Mouse (Mus musculus): Measurements from ENCODE around the gene Slc48a1. TPM values are rescaled to one million over a fixed set of nuclear protein-coding genes. Genes with fewer than 3 reads are reported as not detected.

Slc48a1 gene
- 100 to 1,000 TPM; 157 to 169 TPM for total RNA-seq (2021)
- long read RNA-seq, experiment 1, transcript Slc48a1-201 (3 exons, 2,536 nt) = major isoform, 485 of 555 reads
- long read RNA-seq, experiment 1, partial matches to known transcripts = 4 of 555 reads
- long read RNA-seq, experiment 1, other reads (novel, unspliced or antisense) = 66 of 555 reads
- long read RNA-seq, experiment 2, transcript Slc48a1-201 (3 exons, 2,536 nt) = major isoform, 402 of 455 reads
- long read RNA-seq, experiment 2, partial matches to known transcripts = 44 of 455 reads
- long read RNA-seq, experiment 2, other reads (novel, unspliced or antisense) = 9 of 455 reads

DNA sequence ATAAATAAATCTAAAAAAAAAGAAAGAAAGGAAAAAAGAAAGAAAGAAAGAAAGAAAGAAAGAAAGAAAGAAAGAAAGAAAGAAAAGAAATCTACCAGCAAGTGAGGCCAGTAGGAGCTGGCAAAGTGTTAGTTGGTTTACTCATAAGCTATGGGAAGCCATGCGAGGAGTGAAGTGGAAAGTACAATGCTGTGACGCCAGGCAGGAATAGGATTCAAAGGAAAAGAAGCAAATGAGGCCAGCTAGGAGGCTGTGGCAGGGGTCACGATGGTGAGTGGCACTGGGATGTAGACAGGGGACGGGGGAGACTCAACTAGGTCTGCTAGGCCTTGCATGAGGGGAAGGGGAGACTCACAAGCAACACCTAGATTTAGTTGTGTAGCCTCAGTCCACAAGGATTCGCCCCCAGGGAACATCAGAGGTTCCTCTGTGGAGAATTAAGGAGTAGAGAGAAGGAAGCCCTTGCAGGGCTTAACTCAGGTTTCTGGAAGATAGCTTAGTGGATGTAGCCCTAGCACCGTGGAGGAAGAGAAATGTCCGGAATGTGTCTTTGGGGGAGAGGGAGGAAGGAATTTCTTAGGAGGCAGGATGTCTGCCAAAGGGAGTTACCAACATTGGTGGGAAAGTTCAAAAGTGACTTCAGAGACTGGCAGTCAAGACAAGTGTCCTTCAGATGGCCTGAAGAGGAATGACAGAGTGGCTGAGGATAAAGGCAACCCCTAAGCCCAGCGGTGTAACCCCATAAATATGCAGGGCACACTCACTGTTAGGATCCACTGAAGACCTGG, at the start of gene Slc48a1:
Gene Slc48a1 (plus strand): TSS at position 210 of the 788 bp plus-strand sequence.
- intact Hi-C loops (cut with DNase I) = no loop called here
- no peak for DNase-seq (ENCODE audit: low spot score in 2 of 2)

DNA sequence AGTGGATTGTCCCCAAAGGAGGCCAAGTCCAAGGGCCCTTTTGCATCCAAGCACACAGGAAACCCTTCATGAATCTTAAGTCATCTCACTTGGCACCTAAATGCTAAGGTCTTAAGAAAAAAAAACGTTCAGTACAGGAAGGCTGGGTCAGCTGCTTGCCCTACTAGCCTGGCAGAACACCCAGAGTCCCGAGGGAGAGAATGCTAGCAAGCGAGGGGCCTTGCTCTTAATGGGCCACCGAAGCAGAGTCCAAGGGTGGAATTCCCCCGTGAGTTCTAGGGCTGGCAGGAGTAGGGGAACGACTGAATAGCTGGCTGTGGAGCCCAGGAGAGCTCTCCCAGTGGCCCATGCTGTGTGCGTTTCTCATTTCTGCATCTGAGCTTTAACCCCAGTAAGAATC, 49.5 kb upstream of the Slc48a1 start:
- intact Hi-C loops (cut with DNase I) = no loop called here
- peak in 1 of 2 experiments; percentile 51 for DNase-seq (ENCODE audit: low spot score in 2 of 2)

DNA sequence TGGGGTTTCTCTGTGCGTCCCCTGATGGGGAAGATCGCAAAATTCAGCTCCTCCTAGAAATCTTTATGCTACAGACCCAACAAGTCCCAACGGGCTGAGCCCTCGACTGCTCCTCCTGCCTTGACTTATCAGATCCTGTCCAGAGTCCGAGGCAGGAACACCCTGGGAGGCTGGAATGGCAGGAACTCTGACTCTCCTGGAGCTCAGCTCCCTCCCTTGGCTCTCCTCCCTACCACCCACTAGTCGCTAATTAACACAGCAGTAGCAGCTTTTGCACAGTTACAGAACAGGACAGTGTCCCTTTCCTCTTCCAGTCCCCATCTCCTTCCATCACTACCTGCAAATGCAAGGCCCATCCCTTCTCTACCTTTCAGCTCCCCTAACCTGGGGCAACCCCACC, 48.0 kb upstream of the Slc48a1 start:
- no peak for DNase-seq (ENCODE audit: low spot score in 2 of 2)
- intact Hi-C loops (cut with DNase I) = no loop called here

DNA sequence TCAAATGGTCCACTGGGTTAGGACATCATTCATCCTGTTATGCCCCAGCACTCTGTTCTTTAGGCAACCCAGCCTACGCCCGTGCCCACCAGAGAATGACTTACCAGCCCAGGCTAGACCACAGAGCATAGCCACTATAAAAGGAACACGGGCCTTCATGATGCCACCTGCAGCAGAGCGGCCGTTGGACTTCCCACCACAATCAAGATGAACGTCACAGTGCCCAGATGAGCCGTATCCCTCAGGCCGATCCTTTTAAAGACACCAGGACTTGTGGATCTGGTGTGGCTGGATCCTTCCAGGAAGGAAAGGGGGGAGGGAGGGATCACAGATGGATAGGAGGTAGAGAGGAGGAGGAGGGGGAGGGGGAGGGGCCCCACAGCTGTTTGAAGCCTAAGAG, 47.2 kb upstream of the Slc48a1 start, which contains the start of gene Endou:
Gene Endou (minus strand): TSS at position 229 of the 400 bp plus-strand sequence.
- intact Hi-C loops (cut with DNase I) = no loop called here
- DNase-seq (ENCODE audit: low spot score in 2 of 2) = no peak

DNA sequence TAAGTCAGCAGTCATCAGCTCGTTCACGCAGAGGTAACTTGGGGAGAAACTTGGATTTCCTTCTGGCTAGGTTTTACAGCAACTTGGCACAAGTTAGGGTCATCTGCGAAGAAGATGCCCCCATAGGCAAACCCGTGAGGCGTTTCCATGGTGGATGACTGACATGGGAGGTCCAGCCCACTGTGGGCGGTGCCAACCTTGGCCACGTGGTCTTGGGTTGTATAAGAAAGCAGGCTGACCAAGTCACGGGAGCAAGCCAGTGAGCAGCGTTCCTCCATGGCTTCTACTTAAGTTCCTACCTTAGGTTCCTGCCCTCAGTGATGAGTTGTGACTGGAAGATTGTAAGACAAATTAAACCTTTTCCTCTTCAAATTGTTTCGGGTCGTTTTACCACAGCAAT, 46.3 kb upstream of the Slc48a1 start:
- intact Hi-C loops (cut with DNase I) = no loop called here
- no peak for DNase-seq (ENCODE audit: low spot score in 2 of 2)

DNA sequence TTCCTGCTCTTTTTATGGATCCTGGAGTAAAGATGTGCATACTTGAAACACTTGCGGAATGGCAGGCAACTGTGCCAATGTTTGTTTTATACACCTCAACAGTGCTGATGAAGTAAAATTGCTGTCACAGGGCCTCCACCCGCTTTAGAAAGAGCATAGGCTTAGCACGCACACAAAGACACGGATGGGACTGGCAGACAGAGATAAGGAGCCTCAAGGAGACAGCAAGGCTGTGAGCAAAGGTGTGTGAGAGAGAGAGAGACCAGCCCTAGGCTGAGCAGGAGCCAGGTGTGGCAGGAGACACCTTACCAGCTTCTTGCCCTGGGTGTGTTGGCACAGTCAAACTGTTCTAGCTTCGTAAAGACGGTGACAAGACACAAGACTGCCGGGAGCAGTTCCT, 39.4 kb upstream of the Slc48a1 start:
- intact Hi-C loops (cut with DNase I) = no loop called here
- no peak for DNase-seq (ENCODE audit: low spot score in 2 of 2)

DNA sequence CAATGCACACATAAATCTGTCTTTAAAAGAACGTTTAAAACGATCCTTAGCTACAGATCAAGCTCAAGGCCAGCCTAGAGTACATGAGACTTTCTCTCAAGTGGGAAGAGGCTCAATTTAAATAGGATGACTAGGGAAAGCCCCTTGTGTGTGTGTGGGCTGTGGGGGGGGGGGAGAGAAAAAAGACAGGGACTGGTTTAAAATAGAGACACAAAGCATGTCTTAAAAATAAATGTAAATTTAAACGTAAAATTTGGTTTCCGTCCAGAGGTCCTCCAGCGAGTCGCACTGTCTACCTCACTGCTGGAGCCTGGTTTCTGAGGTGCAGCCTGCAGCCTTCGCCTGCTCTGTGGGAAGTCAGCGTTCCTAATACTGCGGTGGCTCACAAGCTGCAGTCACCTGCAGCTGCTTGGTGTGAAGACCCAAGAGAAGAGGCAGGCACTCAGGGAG, 38.0 kb upstream of the Slc48a1 start:
- intact Hi-C loops (cut with DNase I) = no loop called here
- DNase-seq (ENCODE audit: low spot score in 2 of 2) = no peak

DNA sequence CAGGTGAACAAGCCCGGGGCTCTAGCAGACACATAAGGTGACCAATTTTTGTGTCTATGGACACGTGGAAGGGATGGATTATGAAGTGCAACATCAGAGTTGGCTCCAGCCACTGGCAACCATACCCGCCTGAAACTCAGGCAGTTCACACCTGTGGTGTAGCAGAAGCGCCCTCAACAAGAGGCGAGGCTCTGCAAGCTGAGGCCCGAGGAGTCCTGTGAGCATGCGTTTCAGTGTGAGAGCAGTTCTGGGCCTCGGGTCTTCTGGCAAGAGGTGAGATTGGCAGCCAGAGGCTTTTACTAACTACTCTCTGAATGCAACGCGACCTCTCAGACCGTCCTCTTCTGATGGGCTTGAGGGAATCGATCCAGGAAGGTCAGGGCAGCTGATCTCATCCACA, 36.7 kb upstream of the Slc48a1 start:
- intact Hi-C loops (cut with DNase I) = no loop called here
- DNase-seq (ENCODE audit: low spot score in 2 of 2) = no peak

DNA sequence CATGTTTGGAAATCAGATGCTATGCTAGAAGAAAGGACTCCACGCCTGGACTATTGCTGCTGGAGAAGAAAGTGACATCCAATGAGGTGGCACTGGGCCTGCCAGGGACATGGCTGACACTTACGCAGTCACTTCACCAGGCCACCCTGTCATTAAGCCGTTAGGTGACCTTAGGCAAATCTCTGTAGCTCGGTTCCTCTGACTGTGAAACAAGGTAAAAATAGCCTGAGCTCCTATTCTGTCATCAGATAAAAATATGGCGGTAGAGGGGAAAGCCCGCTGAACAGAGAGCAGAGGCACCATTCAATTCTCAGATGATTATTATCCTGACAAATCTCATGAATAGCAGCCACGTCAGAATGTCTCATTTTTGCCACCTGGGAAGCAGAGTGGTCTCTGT, 36.2 kb upstream of the Slc48a1 start:
- intact Hi-C loops (cut with DNase I) = no loop called here
- no peak for DNase-seq (ENCODE audit: low spot score in 2 of 2)

DNA sequence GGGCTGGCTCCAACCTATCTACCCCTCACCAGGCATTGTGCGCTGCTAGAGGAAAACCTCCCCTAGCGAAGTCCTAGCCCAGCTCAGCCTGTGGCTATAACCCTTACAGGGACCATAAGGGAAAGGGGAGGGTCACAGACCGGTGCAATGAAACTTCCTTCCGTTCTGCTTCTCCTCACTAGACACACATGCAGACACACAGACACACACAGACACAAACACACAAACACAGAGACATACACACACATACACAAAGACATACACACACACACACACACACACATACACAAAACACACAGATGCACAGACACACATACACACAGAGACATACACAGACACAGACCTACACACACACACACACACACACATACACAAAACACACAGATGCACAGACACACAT, 35.7 kb upstream of the Slc48a1 start:
- intact Hi-C loops (cut with DNase I) = no loop called here
- DNase-seq (ENCODE audit: low spot score in 2 of 2) = no peak

DNA sequence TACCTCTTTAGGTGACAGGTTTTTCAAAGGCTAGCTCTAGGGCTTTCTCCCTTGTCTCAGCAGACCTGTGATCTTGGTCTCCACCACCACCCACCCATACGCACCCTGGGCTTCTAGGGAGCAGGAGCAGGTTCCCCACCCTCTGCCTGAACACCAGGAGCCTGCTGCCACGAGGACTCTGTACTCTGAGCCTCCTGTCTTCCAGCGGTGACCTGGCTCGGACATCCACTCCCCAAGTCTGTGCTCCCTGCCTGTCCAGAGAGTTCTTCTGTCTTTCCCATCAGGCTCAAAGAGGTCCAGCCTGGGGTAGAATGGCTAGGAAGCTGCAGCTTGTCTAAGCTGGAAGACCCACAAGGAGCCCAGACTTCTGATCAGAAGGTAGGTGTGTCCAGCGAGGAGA, 35.1 kb upstream of the Slc48a1 start:
- DNase-seq (ENCODE audit: low spot score in 2 of 2) = no peak
- intact Hi-C loops (cut with DNase I) = no loop called here

DNA sequence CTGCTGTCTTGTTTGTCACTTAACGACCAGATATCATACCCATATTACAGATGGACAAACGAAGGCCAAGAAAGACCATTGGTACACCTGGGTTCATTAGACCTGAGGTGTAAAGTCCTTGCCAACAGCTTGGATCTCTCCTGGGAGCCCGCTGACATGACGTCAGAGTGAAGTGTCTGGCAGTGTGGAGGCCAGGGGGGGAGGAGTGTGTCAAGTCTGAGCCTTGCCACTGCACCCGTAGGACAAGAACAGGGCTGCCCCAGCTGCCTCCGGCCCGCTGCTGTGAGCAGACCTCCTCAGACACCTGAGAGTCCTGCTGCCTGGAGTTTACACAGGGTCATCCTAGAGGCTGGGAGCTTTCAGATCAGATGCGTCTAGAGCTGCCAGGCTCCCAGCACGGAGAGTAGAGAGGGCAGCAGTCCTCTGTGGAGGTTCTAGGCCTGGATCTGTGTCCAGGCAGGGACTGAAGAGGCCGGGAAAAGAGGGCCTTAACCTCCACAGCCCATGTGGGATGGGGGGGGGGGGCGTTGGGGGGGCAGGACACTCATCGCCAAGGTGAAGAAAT, 34.3 kb upstream of the Slc48a1 start:
- intact Hi-C loops (cut with DNase I) = no loop called here
- no peak for DNase-seq (ENCODE audit: low spot score in 2 of 2)

DNA sequence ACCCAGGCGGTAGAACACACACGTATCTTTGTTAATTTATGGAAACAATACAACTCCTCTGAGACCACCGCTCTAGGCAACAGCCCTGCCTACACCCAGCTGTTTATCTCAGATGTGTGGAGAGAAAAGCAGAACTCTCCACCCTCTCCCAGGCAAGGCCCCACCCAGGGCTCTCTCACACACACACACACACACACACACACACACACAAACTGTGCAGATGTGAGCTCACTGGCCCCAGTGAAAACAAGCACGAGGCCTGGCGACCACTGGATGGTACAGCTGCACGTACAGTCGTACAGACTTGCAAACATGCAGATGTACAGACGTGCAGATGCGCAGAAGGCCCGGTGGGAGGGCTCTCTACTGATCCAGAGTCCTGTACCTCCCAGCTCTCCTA, 33.4 kb upstream of the Slc48a1 start:
- intact Hi-C loops (cut with DNase I) = no loop called here
- DNase-seq (ENCODE audit: low spot score in 2 of 2) = no peak

DNA sequence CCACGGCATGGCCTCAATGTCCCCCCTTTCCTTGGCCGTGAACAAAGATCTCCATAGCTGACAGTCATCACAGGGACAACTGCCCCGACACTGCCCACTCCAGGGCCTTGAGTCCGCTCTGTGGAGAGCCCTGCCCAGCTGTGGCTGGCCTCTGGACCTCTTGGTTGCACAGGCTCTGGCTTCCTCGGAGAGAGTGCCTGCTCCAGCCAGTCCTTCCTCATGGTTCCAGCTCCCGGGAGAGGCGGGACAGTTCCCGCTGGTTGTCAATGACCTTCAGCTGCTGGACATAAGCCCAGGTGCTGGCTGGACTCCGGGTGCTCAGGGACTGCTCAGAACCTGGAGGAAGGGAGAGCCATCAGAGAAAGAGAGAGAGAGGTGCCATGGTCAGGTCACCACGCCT, 33.0 kb upstream of the Slc48a1 start:
- DNase-seq (ENCODE audit: low spot score in 2 of 2) = no peak
- intact Hi-C loops (cut with DNase I) = no loop called here

DNA sequence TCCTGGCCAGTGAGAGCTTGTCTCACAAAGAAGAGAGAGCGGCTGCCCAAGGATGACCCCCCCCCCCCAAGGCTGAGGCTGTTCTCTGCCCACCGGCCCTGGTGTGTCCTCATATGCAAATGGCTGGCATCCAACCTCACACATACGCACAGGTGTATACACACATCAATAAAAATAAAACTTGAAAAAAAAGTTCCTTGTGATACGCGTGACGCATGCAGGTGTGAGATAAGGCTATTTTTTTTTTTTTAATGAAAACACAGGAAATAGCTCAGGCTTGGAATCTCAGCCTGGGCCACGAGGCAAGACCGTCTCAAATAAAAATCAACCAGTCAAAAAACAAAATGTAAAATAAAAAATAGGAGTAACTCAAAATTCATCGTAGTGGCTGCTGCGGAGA, 32.0 kb upstream of the Slc48a1 start:
- DNase-seq (ENCODE audit: low spot score in 2 of 2) = no peak
- intact Hi-C loops (cut with DNase I) = no loop called here

DNA sequence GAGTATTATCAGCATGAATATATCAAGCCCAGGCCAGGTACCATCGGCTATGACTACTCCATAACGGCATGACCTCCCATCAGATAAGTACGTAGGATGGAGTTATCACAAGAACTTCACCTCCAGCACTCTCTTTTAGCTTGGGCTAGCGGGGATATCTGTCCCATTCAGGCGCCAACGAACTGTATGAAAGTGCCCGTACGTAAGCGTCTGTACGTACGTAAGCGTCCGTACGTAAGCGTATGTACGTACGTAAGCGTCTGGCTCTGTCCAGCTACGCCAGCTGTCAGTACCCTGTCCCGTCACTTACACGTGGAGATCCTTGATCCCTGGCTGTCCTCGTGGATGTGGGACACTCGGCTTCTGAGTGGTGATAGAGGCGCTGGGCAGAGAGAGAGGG, 31.6 kb upstream of the Slc48a1 start:
- DNase-seq (ENCODE audit: low spot score in 2 of 2) = no peak
- intact Hi-C loops (cut with DNase I) = no loop called here

DNA sequence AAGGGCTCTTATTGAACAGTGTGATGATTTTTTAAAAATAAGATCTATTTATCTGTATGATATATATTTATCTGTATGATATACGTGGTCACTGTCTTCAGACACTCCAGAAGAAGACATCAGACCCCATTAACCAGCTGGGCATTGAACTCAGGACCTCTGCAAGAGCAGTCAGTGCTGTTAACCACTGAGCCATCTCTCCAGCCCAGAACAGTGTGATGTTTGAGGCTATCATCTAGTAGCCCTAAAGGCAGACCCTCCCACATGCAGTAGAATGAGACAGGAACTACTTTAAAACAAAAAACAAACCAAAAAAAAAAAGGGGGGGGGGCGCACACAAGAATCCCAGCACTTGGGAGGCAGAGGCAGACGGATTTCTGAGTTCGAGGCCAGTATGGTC, 30.8 kb upstream of the Slc48a1 start:
- no peak for DNase-seq (ENCODE audit: low spot score in 2 of 2)
- intact Hi-C loops (cut with DNase I) = no loop called here

DNA sequence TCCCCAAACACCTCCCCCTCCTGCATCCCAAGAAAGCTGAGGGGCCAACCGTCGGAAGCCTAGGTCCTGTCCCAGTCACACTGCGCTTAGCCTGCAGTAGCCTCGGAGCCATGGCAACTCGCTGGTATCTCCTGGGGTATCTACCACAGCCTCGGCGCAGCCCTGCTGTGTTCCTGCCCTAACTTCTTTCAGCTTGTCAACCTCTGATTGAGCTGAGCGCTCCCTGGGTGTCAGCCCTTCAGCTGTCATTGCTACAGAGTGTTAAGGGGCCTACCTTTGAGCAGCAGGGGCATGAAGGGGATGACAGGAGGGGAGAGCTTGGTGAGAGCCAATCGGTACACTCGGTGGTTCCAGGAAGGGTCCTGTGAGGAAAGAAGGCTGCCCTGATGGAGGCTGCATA, 30.0 kb upstream of the Slc48a1 start:
- intact Hi-C loops (cut with DNase I) = no loop called here
- DNase-seq (ENCODE audit: low spot score in 2 of 2) = no peak

DNA sequence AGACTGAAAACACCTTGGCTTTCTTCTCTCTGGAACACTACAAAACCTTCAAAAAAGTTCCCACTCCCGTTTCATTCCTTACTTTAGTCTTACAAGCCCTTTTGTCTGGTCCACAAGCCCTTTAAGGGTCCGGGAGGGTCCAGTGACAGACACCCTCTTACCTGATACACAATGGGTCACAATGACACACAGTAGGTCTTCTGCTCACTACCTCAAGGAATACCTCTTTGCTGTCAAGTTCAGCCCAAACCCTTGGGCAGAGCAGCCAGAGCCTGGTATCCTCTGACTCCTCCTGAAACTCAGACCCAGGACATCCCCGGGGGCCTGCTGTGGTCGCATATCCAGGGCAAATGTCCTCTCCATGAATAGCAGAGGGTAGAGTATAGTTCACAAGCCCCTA, 29.4 kb upstream of the Slc48a1 start:
- no peak for DNase-seq (ENCODE audit: low spot score in 2 of 2)
- intact Hi-C loops (cut with DNase I) = no loop called here

DNA sequence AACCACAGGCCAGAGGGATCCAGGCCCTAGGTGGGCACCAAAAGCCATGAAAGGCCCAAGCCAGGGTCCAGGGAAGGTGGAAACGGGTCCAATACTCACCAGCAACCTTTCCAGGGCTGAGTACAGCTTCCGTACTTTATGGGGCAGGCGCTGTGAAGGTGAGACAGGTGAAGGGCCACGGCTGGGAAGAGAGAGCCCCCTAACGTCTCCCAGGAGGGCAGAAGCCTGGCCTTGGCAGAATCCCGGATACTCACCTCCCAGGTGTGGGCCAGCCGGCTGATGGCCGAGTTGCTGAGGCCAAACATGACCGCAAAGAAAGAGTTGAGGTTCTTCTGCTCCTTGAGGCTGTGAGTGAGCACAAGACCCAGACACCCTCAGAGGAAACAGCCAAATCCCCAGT, 28.9 kb upstream of the Slc48a1 start:
- DNase-seq (ENCODE audit: low spot score in 2 of 2) = no peak
- intact Hi-C loops (cut with DNase I) = no loop called here

DNA sequence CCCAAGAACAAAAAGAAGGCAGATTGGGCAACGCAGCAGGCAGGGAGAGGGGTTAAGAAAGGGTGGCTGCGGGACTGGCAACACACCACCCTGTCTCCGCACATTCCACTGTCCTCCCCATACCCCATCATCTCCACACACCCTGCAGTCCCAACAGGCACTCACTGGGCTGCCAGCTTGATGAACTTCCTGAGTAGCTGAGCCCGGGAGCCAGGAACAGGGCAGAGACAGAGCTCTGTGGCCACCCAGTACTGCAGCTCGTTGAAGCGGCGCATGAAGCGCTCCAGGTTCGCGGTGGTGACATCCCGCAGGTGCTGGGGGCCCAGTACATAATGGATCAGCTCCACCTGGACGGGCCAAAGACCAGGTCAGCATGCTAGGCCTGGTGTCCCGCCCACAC, 28.5 kb upstream of the Slc48a1 start:
- DNase-seq (ENCODE audit: low spot score in 2 of 2) = no peak
- intact Hi-C loops (cut with DNase I) = no loop called here

Data from left cerebral cortex, postnatal 14 days (tissue).